In genomic region chrX:157476153-157476810, GRCm38 (mm10) we compare ENCODE assay signal across 16 mouse cellular contexts.
"Had no signal": no experiment of that assay in that cellular context is flagged by ENCODE, and none has a peak within 500 bp of the region (broad histone marks: within the 10 kb centered on the region; RNA-seq: fewer than 3 reads in every experiment).

No protein-coding gene starts in this region.

- H3K4me1 ChIP-seq: kidney, embryonic 15.5 days; midbrain, embryonic 15.5 days; neural tube, embryonic 15.5 days had no signal

- H3K4me3 ChIP-seq: kidney, embryonic 15.5 days; left cerebral cortex, adult 2 months; limb, embryonic 10.5 days; megakaryocyte, embryonic 14.5 days; midbrain, embryonic 15.5 days; neural tube, embryonic 15.5 days had no signal

- H3K36me3 ChIP-seq: kidney, embryonic 15.5 days; limb, embryonic 10.5 days; midbrain, embryonic 15.5 days; neural tube, embryonic 15.5 days had no signal

- H3K9me3 ChIP-seq: kidney, embryonic 15.5 days; limb, embryonic 10.5 days; megakaryocyte, embryonic 14.5 days; midbrain, embryonic 15.5 days; neural tube, embryonic 15.5 days had no signal

- ATAC-seq: midbrain, embryonic 15.5 days had no signal

- DNase-seq: kidney, adult 18-20 months; kidney, postnatal 25 days; lung, embryonic 14.5 days; right cerebral cortex, adult 18-20 months; right cerebral cortex, postnatal 25 days; spleen, adult 18-20 months; thymus, adult 18-20 months; thymus, postnatal 25 days had no signal

- H3K4me2 ChIP-seq: kidney, embryonic 15.5 days; liver, embryonic 11.5 days; lung, embryonic 14.5 days; midbrain, embryonic 11.5 days; midbrain, embryonic 15.5 days; neural tube, embryonic 15.5 days had no signal

- H3K27me3 ChIP-seq: kidney, embryonic 15.5 days; megakaryocyte, embryonic 14.5 days; midbrain, embryonic 15.5 days; neural tube, embryonic 15.5 days had no signal

- H3K27ac ChIP-seq: kidney, embryonic 15.5 days; left cerebral cortex, adult 2 months; limb, embryonic 10.5 days; midbrain, embryonic 15.5 days; neural tube, embryonic 15.5 days had no signal

- H3K9ac ChIP-seq: kidney, embryonic 15.5 days; lung, embryonic 14.5 days; midbrain, embryonic 15.5 days; neural tube, embryonic 15.5 days had no signal
